Mouse (Mus musculus): Measurements from ENCODE around the gene Plpp4.

Gene Plpp4

DNA sequence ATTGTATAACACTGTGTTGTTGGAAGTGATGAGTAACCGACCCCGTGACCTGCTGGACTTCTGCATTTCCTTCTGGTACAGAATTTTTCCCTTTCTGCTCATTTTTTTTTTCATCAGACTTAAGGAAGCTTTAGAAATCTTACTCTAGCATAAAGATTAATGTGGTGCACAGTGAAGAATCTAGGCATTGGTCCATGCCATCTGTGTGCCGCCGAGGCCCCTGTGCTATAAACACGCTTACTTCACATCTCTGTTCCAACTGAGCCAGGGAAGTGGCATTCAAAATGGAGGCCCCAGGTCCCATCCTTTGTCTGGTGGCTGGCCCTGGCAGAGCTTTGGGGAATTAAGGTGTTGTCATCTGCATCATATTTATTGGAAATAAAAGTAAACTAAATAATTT, 44.8 kb downstream of the Plpp4 start:
- DNase-seq (ENCODE audit: low spot score in 2 of 2) = no peak

DNA sequence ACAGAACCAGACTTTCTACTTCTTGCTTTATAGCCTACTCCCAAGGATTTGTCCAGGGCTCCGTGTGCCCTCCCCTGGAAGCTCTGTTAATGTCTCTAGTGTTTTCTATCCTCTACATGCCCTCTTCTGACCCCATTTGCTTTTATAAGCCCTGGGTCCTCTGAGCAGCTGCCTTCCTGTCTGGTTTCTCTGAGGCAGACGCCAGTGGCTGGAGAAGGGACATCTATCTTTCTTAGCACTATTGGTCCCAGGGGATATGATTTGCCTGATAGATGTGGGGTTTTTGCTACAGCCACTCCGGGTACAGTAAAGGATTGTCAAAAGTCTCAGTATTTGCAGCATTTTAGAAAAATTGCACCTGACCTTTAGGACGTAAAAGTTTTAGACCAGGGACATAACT, 46.5 kb downstream of the Plpp4 start:
- DNase-seq (ENCODE audit: low spot score in 2 of 2) = no peak

DNA sequence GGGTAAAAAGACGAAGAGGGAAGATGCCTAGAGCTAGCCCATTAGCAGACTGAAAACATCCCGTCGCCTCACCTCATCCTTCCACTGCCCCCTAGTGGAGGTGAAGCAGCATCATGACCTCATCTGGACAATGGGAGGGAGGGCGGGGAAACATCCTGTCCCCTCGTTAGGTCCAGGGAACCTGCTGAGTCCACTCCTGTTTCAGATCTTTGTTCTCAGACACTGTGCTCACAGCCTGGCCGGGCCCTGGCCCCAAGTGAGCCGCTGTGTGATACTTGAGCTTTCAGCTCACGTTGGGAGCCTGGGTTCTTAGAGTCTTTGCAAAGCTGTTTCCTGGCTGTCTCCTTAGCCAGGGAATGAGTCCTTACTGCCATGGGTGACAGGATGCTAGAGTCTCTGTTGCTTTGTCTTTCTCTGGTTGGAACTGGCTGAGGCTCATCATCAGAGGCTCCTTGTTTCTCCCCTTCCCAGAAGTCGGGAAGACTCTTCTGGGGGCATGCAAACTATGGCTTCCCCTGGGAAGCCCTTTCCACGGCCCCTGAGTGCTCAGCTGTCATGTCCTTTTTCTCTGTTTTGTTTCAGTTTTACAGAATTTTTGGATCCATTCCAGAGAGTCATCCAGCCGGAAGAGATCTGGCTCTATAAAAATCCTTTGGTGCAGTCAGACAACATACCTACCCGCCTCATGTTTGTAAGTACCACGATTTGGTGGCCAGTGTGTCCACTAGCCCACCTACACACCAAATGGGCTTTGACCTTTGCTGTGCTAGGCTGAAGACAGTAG, 50.4 kb downstream of the Plpp4 start:
- DNase-seq (ENCODE audit: low spot score in 2 of 2) = peak in 1 of 2 experiments; percentile 26

DNA sequence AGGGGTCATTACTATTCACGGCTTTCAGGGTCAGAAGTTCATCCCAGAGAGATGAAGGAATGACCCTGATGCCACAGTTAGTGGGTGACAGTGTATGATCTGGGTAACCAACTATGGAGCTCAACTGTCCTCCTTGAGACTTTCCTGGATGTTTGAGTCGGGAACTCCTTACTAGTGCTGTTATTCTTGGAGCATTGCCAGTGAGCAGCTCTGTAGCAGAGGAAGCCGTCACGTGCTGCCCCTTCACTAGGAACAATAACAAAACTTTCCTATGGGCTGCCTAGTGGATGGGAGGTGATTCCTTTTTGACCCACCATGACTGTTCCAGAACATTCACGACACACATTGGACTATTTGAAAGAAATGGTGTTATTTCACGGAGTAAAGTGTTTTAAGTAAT, 51.8 kb downstream of the Plpp4 start:
- no peak for DNase-seq (ENCODE audit: low spot score in 2 of 2)

DNA sequence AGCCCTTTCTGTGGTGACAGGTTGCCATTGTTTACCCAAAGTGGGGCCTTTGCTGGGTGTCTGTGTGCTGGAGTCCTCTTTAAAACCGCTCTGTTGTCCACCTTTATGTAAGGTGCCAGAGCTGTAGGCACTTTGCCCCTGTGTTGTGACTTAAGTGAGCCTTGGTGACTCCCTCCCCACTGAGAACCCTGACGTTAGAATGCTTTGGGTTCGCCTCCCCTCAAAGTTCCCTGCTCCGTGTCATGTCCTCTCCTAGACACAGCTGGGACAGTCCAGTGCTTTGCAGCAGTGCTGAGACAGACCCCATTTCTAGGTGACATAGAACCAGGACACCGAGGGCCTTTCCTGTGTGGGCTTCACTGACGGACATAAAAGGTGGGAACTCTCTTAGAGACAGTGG, 55.7 kb downstream of the Plpp4 start:
- no peak for DNase-seq (ENCODE audit: low spot score in 2 of 2)

DNA sequence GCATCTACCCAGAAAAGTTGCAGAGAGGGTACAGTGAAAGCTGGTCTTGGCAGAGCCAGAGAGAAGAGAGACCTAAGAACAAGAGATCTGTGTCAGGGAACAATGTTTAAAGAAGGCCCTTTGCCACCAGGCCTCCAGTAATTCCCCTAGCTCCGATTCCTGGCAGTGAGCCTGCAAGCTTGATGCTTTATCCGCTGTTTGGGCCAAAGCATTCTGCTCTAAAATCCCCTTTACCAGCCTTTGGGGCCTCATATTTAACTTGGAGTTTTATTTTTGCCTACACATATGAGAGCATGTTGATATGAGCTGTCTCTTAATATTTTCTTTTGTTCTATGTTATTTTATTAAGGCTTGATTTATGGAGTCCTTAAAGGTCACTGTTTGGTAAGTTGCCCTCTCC, 57.1 kb downstream of the Plpp4 start:
- peak in 1 of 2 experiments; percentile 20 for DNase-seq (ENCODE audit: low spot score in 2 of 2)

DNA sequence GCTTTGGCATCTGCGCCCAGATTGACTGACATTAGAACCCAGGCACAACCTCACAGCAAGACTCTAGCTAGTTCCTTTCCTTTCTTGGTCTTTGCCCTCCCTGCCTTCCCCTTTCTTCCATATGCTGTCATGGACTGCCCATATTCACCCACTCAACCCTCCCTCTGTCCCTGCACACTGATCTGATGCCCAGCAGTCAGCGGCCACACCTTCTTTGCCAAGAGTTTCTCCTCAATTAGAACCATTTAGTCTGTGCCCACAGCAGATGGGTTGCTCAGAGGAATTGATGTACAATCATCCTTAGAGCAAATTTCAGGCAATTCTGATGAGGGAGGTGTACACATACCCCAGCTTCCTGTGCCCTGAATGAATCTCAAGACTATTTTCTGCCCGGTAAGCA, 83.3 kb downstream of the Plpp4 start:
- no peak for DNase-seq (ENCODE audit: low spot score in 2 of 2)

DNA sequence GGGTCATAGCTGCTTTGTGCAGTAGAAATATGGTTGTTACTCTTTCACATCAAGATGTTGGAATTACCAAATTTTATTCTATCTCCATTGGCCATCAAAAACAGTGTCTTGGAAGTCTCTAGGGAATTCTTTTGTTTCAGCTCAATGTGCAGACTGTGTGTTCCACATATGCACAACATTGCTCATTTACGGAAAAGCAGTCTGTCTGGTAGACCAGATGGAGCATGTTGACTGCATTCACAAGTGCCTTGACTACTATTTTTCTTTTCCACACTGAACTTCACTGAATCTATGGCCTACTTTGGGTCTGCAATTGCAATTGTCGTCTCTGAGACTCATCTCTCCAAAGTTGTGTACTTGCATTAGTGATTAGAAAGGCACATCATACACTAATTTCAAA, 98.7 kb downstream of the Plpp4 start:
- DNase-seq (ENCODE audit: low spot score in 2 of 2) = no peak

DNA sequence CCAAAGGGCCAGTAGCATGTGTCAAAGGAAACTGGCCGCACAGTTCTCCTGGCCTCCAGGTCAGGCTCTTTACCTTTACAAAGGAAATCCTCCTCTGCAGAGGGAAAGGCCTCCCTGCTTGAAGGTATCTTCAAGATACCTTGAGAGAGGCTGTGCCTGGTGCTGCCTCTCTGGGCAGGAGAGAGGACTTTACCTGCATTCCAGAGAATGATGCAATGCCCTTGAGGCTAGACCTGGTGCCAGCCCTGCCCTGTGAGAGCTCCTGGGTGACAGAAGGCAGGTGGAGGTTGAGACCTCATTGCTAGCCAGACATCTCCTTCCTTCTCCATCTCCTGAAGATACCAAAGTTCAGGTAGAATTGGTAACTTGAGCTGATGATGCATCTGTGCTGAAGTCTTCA, 118.5 kb downstream of the Plpp4 start:
- DNase-seq (ENCODE audit: low spot score in 2 of 2) = no peak

DNA sequence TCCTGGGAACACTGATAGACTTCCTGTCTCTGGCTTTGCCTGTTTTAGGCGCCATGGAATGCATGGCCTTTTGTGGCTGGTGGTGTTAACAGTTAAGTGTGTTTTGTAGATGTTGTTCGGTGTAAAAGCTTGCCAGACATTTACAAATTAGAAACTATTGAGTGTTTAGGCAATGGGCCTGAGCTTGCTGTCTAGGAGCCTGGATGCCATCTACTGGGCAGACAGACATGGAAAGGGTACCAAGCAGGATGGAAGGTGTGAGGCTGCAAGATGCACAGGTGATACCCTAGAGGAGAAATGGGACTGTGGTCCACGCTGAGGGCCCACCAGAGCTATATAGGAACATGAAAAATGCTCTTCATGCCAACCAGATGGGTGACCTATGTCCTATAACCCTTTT, 128.3 kb downstream of the Plpp4 start:
- no peak for DNase-seq (ENCODE audit: low spot score in 2 of 2)

DNA sequence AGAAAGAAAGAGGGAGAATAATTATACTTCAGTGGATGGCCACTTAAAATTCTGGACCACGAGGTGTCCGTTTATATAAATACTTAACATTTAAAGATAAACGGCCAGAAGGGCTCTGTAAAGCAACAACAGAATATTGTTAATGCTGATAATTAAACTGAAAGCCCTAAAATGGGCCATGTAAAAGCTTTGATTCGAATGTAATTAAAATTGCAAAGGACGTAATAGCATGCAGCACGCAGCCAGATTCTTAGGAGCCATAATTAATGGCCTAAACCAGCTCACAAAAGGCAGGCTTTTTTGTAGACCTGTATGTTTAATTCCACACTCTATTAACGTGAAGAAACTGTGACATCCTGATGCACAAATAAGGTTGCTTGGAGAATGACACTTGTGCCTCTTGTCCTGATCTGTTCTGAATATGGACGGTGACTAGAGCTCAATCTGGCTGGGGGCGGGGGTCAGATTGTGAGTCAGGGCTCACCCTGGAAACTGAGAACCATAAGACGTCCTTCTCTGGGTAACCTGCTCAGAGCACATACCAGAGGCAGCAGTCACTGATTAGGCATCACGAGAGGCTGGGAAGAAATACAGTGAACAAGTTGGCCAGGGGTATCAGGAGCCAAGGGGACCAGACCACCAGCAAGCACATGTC, 136.1 kb downstream of the Plpp4 start:
- DNase-seq (ENCODE audit: low spot score in 2 of 2) = no peak

DNA sequence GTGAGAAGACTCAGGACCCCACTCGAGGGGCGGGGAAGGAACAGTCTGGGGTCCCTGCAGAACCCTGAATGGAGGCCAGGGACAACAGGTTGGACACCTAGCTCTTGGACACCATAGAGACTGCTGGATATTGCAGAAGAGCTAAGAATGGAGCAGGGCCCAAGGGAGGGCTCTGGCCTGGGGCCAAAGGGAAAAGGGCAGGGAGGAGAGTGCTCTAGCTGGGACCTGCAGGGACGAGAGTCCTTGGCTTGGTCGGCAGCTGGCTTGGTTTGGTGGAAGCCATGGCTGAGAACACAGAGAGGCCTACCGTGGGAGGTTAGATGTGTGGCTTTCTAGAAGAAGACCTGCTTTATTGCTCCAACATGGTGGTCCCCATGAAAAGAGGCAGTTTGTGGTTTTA, 139.7 kb downstream of the Plpp4 start:
- DNase-seq (ENCODE audit: low spot score in 2 of 2) = no peak

DNA sequence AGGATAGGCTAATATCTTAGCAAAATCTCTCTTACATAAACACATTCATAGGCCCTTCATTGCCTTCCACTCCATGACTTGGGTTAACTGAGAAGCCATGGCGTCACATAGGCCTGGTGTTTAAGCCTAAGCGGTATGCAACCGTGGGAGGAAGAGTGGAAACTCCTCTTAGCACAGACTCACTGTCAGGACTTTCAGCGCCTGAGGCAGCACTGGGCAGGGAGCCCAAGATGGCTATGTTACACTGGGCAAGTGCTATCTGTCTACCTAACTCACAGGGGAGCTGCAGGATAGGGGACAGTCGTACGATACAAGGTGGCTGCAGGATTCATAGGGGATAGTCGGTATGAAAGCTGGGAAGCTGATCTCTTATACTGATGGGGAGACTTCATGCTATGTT, 142.2 kb downstream of the Plpp4 start:
- peak in 1 of 2 experiments; percentile 48 for DNase-seq (ENCODE audit: low spot score in 2 of 2)

DNA sequence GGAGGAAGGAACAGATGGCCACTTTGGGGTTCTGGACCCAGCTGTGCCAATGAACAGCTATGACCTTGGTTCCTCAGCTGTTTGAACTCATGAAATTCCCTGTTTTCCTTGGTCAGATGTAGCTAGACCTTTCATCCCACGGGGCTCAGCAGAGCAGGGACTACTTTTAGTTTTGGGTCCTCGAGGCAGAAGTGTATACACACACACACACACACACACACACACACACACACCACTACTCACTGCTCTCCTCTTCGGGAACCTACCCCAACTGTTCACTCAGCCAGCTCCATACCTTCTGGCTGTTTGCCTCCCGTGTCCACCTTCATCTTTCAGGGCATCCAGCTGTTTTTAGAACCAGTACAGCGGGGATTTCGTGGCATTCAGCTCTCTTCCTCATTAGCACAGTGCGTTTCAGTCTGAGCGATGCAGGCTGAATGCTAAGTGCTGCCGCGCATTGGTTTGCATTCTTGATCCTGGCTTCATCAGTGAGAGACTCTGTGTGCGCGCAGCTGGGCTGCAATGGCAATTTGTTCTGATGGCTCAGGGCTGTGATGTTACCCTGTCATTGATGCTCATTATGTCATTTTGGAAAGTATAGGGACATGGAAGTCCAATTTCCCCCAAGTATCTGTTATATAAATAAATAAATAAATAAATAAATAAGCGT, 146.0 kb downstream of the Plpp4 start:
- DNase-seq (ENCODE audit: low spot score in 2 of 2) = peak; percentile 13 to 27

DNA sequence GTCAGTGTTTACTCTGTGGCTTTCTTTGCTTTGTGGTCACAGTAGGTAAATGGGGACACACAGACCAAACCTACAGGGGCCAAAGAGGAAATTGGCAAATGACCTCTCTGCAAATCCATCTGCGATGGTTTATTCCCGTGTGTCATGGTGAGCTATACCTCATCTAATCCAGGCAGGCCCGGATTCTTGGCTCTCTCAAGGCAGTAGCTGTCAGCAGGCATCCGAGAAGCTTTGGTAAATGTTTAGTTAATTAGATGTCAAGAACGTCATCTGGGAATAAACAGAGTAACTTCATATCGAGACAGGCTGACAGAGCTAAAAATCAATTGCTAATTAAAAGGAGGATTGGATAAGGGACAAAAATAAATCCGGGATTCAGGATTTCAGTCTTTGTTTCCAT, 149.2 kb downstream of the Plpp4 start:
- DNase-seq (ENCODE audit: low spot score in 2 of 2) = no peak

DNA sequence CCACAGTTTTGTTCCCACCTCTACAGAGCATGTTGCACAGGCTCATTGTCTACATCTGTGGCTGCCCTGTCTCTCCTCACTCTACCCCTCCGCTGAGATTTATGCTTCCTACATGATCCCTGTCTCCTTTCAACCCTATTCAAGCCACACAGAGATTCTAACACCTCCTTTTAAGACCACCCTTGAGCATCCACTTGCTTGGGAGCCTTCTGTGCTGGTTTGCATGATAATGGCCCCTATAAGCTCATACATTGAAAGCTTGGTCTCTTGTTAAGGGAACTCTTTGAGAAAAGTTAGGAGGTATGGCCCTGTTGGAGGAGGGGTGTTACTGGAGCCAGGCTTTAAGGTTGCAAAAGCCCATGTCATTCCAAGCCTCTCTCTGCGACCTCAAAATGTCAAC, 155.9 kb downstream of the Plpp4 start:
- DNase-seq (ENCODE audit: low spot score in 2 of 2) = no peak

DNA sequence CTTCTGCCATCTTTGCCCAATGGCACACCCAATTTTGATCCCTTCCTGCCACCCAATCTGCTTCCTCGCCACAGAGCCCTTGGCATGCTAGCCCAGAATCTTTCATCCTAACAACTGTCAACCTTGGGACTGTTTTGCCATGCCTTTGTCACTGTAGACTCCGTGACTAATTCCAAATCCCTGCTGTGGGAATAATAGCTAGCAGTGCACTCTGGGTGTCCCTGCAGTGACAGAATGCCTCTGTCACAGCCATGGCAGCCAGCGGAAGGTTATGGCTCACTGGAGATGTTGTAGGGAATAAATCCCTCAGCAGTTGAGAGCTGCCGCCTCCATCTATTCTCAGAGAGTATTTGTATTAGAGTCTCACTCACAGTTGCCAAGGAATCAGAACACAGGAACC, 158.3 kb downstream of the Plpp4 start:
- DNase-seq (ENCODE audit: low spot score in 2 of 2) = peak in 1 of 2 experiments; percentile 7

DNA sequence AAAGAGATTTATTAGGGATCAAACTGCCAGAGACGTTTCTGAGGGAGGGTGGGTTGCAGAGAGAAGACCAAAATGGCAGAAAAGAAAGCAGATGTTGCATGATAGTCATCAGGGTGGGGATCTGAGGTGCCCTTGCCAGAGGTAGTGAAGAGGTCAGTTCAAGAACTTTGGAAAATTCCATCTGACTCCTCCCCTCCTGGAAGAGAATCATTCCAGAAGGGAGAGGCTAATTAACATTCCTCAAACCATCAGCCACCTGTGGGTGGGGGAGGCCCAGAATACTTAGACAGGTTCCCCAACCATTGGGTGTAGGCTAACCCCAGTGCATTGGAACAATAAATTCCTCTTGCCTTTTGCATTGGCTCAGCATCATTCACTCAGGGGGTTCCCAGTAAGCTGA, 164.3 kb downstream of the Plpp4 start:
- no peak for DNase-seq (ENCODE audit: low spot score in 2 of 2)

DNA sequence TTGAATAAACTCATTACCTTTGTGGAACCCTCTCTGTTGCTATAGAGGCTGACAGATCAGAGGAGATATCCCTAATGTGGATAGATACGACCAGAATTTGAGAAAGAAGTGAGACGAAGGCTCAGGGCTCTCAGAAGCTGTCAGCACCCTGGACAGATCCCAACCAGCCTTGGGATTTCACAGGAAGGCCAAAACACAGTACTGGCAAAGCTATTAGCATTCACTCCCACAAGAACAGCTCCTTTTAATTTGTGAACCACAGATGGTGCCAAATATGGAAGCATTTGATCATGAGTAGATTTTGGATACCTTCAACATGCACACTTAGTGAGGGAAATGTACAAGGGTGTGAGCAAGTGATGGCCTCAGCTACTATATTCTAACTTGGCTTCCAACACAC, 168.7 kb downstream of the Plpp4 start:
- no peak for DNase-seq (ENCODE audit: low spot score in 2 of 2)

DNA sequence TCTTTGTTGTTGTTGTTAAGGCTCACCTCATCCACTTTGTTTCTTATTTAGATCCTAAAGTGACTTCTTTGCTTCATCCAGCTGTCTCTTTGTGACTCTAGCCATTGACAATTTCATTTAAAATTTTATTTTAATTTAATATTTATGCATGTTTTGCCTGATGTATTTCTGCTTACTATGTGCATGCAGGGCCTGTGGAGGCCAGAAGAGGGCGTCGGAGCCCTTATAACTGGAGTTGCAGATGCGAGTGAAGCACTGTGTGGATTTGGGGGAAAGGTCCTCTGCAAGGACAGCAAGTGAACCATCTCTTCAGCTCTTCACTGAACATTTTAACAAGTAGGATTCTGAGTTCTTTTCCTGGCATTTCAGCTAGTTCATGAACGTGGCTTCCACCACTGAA, 172.0 kb downstream of the Plpp4 start:
- no peak for DNase-seq (ENCODE audit: low spot score in 2 of 2)

DNA sequence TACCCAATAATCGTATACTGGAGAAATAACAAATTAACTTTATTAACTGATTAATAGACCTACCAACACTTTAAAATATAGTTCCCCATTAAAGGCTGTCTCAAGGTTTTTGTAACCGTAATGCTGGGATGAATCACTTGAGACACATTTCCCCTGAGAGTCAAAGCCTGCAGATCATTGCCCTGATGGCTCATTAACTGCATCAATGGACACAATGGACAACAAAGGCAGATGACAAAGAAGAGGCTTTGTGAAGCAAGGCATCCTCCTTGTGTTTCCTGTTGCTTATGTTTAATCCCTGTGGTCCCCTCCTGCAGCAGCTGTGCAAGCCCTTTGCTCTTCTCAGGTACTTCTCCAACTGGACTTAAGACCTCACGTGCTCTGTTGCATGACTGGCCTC, 173.1 kb downstream of the Plpp4 start:
- no peak for DNase-seq (ENCODE audit: low spot score in 2 of 2)

Measured in cerebellum, postnatal 4 days (tissue).